Mouse (Mus musculus) hindbrain, embryonic 13.5 days (tissue): ENCODE measurements around the gene Wfdc3. TPM values are rescaled to one million over a fixed set of nuclear protein-coding genes. Genes with fewer than 3 reads are reported as not detected.

Experiments
- ATAC-seq: fragments of 200-750 bp; cut with Nextera tagmentation; 2 replicates; pipeline ENCODE4 v1.8.0; 2017; ENCODE audit warnings: moderate TSS enrichment; ENCODE audit not compliant: low FRiP score
- H3K27ac ChIP-seq: fragments of 300-500 bp; sonication (generic); 2 replicates; pipeline ENCODE4 v1.5.1; 2015; ENCODE audit warnings: inconsistent platforms, mild to moderate bottlenecking, moderate library complexity
- H3K27me3 ChIP-seq: fragments of 300-500 bp; sonication (generic); 2 replicates; pipeline ENCODE4 v1.6.1; 2015; ENCODE audit warnings: mild to moderate bottlenecking, inconsistent platforms
- H3K36me3 ChIP-seq: fragments of 300-500 bp; sonication (generic); 2 replicates; pipeline ENCODE4 v1.6.1; 2015; ENCODE audit warnings: mild to moderate bottlenecking, inconsistent platforms
- H3K4me1 ChIP-seq: fragments of 300-500 bp; sonication (generic); replicated peaks from 2 replicates; pipeline ENCODE4 v1.6.1; 2015; ENCODE audit warnings: inconsistent platforms
- H3K4me2 ChIP-seq: fragments of 300-500 bp; sonication (generic); 2 replicates; pipeline ENCODE4 v1.6.1; 2015; ENCODE audit warnings: inconsistent platforms, mild to moderate bottlenecking, moderate library complexity
- H3K4me3 ChIP-seq: fragments of 300-500 bp; sonication (generic); 2 replicates; pipeline ENCODE4 v1.5.1; 2015; ENCODE audit warnings: mild to moderate bottlenecking, inconsistent platforms
- H3K9ac ChIP-seq: fragments of 300-500 bp; sonication (generic); 2 replicates; pipeline ENCODE4 v1.6.1; 2015; ENCODE audit warnings: mild to moderate bottlenecking, inconsistent platforms
- H3K9me3 ChIP-seq: fragments of 300-500 bp; sonication (generic); 2 replicates; pipeline ENCODE4 v1.6.1; 2016; ENCODE audit warnings: inconsistent platforms
- WGBS: fragments of 180-500 bp; shearing (Covaris S2); methylation state at CpG from one replicate; pipeline ENCODE4 v1.1.7; 2015; 5-methylcytosine and 5-hydroxymethylcytosine counted together
- polyA plus RNA-seq: library from polyadenylated mRNA; unstranded; fragments of >200 nt; fragmentation: Nextera tagmentation; extraction: Ambion mirVana; gene quantifications from 2 replicates; pipeline ENCODE4 v1.2.1, GENCODE M21; 2015

Wfdc3 gene
- polyA plus RNA-seq: 0.95 and 1.2 TPM in 2 replicates

DNA sequence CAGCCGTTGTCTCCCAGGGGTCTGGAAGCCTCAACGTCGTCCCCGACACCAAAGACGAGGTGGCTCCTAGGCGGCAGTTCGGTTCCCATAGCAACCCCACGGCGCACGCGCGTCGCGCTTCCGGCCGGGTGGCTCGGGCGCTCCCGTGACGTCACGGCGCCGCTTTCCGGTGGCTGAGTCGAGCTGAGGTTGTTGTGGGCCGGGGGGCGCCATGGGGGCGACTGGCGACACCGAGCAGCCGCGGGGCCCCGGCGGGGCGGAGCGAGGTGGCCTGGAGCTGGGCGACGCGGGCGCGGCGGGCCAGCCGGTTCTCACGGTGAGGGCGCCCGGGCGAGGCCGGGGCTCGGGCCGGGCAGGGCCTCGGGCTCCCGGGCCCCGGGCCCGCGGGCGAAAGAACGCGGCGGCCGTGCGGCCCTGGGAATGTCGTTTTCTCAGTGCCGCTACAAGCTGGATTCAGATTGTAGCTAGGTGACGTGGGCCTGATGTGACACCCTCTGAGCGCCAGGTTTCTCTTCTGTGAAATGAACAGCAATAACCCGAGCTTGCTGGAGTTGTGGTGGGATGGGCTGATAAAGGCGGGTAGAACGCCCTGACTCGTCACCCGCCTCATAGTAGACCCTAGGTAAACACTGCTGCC, at the start of gene Wfdc3, which contains the start of gene Dnttip1:
Wfdc3 (minus strand) TSS at position 89 of the 637 bp plus-strand sequence.
Dnttip1 (plus strand) TSS at position 141 of the 637 bp plus-strand sequence.
- WGBS: under 1% methylated on average over 57 of the region's 70 CpGs
- H3K4me2 ChIP-seq: peak within 1 kb of the TSS; percentile 96
- H3K4me3 ChIP-seq: peak within 1 kb of the TSS; percentile 93
- 0 out of 2 replicates have a peak, but pooled peaks cover 4% of the 10 kb centered on the region for H3K27me3 ChIP-seq
- H3K9me3 ChIP-seq: no peaks in the 10 kb centered on the region
- H3K4me1 ChIP-seq: peaks cover 36% of the 10 kb centered on the region
- peak within 1 kb of the TSS; percentile 78 for H3K27ac ChIP-seq
- peaks cover 33% of the 10 kb centered on the region for H3K36me3 ChIP-seq
- peak; percentile 94 for ATAC-seq
- H3K9ac ChIP-seq: peak within 1 kb of the TSS; percentile 95

GRCm38 (mm10) chr2:164794293-164794692, 48.6 kb upstream of the Wfdc3 start:
- Histone ChIP-seq H3K27ac (no peak overlapping the region), H3K9ac (no peak overlapping the region), H3K4me2 (no peak overlapping the region), H3K27me3 (no peaks in the 10 kb centered on the region), H3K9me3 (no peaks in the 10 kb centered on the region), H3K4me1 (no peaks in the 10 kb centered on the region), H3K4me3 (no peak overlapping the region), H3K36me3 (peaks cover 82% of the 10 kb centered on the region)
- peak; percentile 64; the same call in 1 of the 2 replicates for ATAC-seq
- WGBS: 36% methylated on average over 5 of the region's 5 CpGs

DNA sequence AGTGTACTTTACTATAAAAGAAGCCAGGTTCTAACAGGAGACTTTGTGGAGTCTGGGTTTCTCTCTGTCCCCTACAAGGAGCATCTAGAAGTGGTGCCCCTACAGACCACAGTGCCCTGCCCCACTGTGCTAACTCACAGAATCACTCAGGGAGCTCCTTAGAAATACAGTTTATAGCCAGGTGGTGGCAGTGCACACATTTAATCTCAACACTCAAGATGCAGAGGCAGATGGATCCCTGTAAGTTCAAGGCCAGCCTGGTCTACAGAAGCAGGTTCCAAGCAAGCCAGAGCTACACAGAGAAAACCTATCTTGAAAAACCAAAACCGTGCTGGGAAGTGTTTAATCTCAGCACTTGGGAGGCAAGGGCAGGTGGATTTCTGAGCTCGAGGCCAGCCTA, 48.0 kb upstream of the Wfdc3 start:
- no peaks in the 10 kb centered on the region for H3K27me3 ChIP-seq
- WGBS: 93% methylated on average over 2 of the region's 2 CpGs
- H3K27ac ChIP-seq: no peak overlapping the region
- H3K9me3 ChIP-seq: no peaks in the 10 kb centered on the region
- peaks cover 79% of the 10 kb centered on the region for H3K36me3 ChIP-seq
- H3K4me3 ChIP-seq: no peak overlapping the region
- ATAC-seq: no peak
- H3K4me1 ChIP-seq: no peaks in the 10 kb centered on the region
- no peak overlapping the region for H3K4me2 ChIP-seq
- no peak overlapping the region for H3K9ac ChIP-seq

- peaks cover 75% of the 10 kb centered on the region for H3K36me3 ChIP-seq
- no peaks in the 10 kb centered on the region for H3K9me3 ChIP-seq
- no peak overlapping the region for H3K27ac ChIP-seq
- H3K27me3 ChIP-seq: no peaks in the 10 kb centered on the region
- 86% methylated on average over 3 of the region's 3 CpGs for WGBS
- no peak for ATAC-seq
- H3K4me3 ChIP-seq: no peak overlapping the region
- peaks cover 4% of the 10 kb centered on the region; the same call in 1 of the 2 replicates for H3K4me1 ChIP-seq
- H3K9ac ChIP-seq: no peak overlapping the region
- no peak overlapping the region for H3K4me2 ChIP-seq
Observed at GRCm38 (mm10) chr2:164793236-164793635, 47.5 kb upstream of the Wfdc3 start.

DNA sequence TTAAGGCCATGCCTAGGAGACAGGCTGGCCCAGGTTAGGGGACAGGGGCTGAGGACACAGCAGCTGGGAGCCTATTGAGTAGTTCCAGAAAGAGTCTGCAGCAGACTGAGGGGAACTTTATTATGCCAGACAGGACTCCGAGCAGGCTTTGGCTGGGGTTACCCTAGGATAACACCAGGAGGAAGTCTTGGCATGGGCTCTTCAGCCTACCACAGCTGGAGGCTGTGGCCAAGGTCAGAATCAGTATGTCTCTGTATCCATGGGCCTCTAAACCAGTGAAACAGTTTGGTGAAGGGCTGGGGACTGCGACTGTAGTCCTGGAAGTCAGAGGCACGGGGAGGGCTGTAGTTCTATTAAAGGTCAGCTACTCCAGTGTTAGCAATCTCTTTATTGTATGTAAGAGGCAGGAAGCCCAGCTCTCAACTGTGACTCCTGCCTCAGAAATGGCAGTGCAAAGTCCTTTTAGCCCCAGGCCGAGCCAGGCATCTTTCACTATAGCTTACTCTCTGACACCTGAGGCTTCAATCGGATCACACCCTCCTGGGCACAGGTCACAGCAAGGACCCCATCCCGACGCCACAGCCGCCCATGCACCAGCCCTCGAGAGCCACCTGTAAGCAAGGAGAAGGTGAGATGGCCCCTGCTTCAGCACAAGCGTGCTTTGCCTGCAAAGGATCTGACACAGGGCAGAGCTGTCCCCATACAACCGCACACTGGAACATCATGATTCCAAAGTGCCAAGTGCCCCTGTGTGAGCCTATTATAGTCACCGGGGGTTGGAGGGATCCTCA, 46.9 kb upstream of the Wfdc3 start:
- Histone ChIP-seq H3K9ac (no peak overlapping the region; the same call in 1 of the 2 replicates), H3K27me3 (no peaks in the 10 kb centered on the region), H3K4me1 (peaks cover 8% of the 10 kb centered on the region; the same call in 1 of the 2 replicates), H3K9me3 (no peaks in the 10 kb centered on the region), H3K4me2 (no peak overlapping the region), H3K4me3 (no peak overlapping the region), H3K27ac (no peak overlapping the region), H3K36me3 (peaks cover 68% of the 10 kb centered on the region)
- 94% methylated on average over 12 of the region's 12 CpGs for WGBS
- ATAC-seq: no peak

GRCm38 (mm10) chr2:164791841-164792261, 46.1 kb upstream of the Wfdc3 start:
- Histone ChIP-seq H3K27me3 (no peaks in the 10 kb centered on the region), H3K36me3 (peaks cover 63% of the 10 kb centered on the region), H3K4me2 (no peak overlapping the region), H3K4me1 (peaks cover 13% of the 10 kb centered on the region), H3K4me3 (no peak overlapping the region), H3K9ac (no peak overlapping the region), H3K27ac (peak overlapping the region; percentile 30; the same call in 1 of the 2 replicates), H3K9me3 (no peaks in the 10 kb centered on the region)
- WGBS: 88% methylated on average over 18 of the region's 18 CpGs
- no peak for ATAC-seq

DNA sequence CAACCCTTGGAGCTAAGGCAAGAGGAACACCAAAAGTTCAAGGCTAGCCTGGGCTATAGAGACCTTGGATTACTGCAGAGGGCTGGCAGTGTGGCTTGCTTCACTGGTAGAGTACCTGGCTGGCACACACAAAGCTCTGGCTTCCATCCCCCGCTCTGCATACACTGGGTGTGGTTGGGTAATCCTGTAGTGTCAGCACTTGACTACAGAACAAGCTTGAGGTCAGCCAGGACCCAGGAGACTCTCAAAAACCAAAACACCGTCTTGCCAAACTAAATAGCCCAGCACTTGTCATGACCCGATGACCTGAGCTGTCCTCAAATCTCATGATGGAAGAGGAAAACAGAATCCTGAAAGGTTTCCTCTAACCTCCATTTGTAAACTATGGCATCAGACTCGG, 44.7 kb upstream of the Wfdc3 start:
- 84% methylated on average over 4 of the region's 4 CpGs for WGBS
- no peaks in the 10 kb centered on the region for H3K9me3 ChIP-seq

GRCm38 (mm10) chr2:164788411-164788810, 42.7 kb upstream of the Wfdc3 start:
- Histone ChIP-seq H3K4me1 (peaks cover 33% of the 10 kb centered on the region), H3K27me3 (0 out of 2 replicates have a peak, but pooled peaks cover 6% of the 10 kb centered on the region), H3K36me3 (peaks cover 33% of the 10 kb centered on the region), H3K4me3 (no peak overlapping the region), H3K9me3 (no peaks in the 10 kb centered on the region), H3K9ac (peak overlapping the region; percentile 35), H3K27ac (no peak overlapping the region), H3K4me2 (no peak overlapping the region)
- no peak for ATAC-seq
- WGBS: 75% methylated on average over 4 of the region's 4 CpGs

More for the DNA sequence above, 44.7 kb upstream of the Wfdc3 start:
- H3K4me2 ChIP-seq: no peak overlapping the region
- no peaks in the 10 kb centered on the region for H3K27me3 ChIP-seq
- no peak overlapping the region for H3K4me3 ChIP-seq
- no peak for ATAC-seq
- peaks cover 24% of the 10 kb centered on the region for H3K4me1 ChIP-seq
- H3K36me3 ChIP-seq: peaks cover 49% of the 10 kb centered on the region
- no peak overlapping the region for H3K9ac ChIP-seq
- no peak overlapping the region for H3K27ac ChIP-seq

GRCm38 (mm10) chr2:164787779-164788178, 42.0 kb upstream of the Wfdc3 start:
- 81% methylated on average over 10 of the region's 10 CpGs for WGBS

GRCm38 (mm10) chr2:164787032-164787431, 41.3 kb upstream of the Wfdc3 start:
- no peak overlapping the region; the same call in 1 of the 2 replicates for H3K9ac ChIP-seq
- peak overlapping the region; percentile 91 for H3K4me2 ChIP-seq
- peaks cover 19% of the 10 kb centered on the region for H3K36me3 ChIP-seq
- peaks cover 33% of the 10 kb centered on the region for H3K4me1 ChIP-seq
- peak overlapping the region; percentile 66 for H3K4me3 ChIP-seq
- 0 out of 2 replicates have a peak, but pooled peaks cover 6% of the 10 kb centered on the region for H3K27me3 ChIP-seq
- no peaks in the 10 kb centered on the region for H3K9me3 ChIP-seq
- H3K27ac ChIP-seq: no peak overlapping the region
- 88% methylated on average over 3 of the region's 3 CpGs for WGBS
- no peak for ATAC-seq

More at GRCm38 (mm10) chr2:164787779-164788178, 42.0 kb upstream of the Wfdc3 start:
- H3K4me3 ChIP-seq: no peak overlapping the region
- peaks cover 27% of the 10 kb centered on the region for H3K36me3 ChIP-seq
- H3K4me2 ChIP-seq: no peak overlapping the region
- no peaks in the 10 kb centered on the region for H3K9me3 ChIP-seq
- peaks cover 33% of the 10 kb centered on the region for H3K4me1 ChIP-seq
- no peak overlapping the region for H3K27ac ChIP-seq
- H3K27me3 ChIP-seq: 0 out of 2 replicates have a peak, but pooled peaks cover 6% of the 10 kb centered on the region
- no peak overlapping the region for H3K9ac ChIP-seq
- ATAC-seq: no peak

- Histone ChIP-seq H3K9ac (peak overlapping the region; percentile 82), H3K4me3 (peak overlapping the region; percentile 66), H3K4me1 (peaks cover 33% of the 10 kb centered on the region), H3K4me2 (peak overlapping the region; percentile 91), H3K9me3 (no peaks in the 10 kb centered on the region), H3K36me3 (peaks cover 13% of the 10 kb centered on the region), H3K27ac (peak overlapping the region; percentile 69; the same call in 1 of the 2 replicates), H3K27me3 (0 out of 2 replicates have a peak, but pooled peaks cover 6% of the 10 kb centered on the region)
- no peak; the same call in 1 of the 2 replicates for ATAC-seq
- WGBS: 10% methylated on average over 15 of the region's 15 CpGs
Observed at GRCm38 (mm10) chr2:164786388-164786885, 40.7 kb upstream of the Wfdc3 start.
